Mouse (Mus musculus) E14TG2a.4 (cell line): ENCODE results near the gene Tesmin.

Experiments used
- CTCF ChIP-seq: conservative IDR thresholded peaks from 2 replicates; pipeline ENCODE4 v1.5.1; 2014; ENCODE audit warnings: low read length
- POU5F1 ChIP-seq: IDR thresholded peaks from 2 replicates; pipeline ENCODE4 v1.6.1; 2014; ENCODE audit warnings: low read length, borderline replicate concordance

DNA sequence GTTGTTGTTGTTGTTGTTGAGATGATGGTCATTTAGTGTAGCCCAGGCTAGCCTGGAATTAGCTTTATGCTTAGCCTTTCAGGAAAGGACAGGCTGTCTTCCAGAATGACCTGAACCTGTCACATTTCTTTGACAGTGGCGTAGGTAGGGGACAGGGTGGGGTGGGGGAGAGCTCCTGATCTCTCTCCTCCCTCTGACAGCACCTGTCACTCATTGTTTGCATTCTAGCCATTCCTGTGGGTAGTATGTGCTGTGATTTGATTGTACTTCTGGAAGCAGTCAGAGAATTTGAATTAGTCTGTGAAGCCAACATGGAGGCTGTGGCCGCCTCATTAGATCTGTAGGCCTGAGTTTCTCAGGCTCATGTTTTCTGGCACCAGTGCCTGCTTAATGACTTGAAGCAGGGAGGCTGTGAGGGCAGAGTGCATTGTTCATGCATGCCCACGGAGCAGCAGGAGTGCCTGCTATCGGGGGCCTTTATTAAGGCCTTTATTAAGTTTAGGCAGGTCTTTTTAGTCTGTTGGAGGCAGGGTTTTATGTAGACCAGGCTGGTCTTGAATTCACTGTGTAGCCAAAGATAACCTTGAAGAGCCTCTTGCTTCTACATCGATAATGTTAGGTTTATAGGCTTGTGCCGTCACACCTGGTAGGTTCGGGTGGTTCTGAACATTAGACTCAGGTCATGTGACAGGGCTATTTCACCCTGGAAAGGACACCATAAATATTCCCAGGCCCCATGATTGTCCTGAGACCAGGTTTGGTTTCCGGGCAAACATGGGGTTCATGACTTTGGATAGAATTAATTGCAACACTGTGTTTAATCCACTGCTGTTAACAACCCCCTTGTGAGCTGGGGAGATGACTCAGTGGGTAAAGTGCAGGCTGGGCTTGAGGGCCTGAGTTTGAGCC is 43.8 kb upstream of the Tesmin start:
- TF ChIP-seq CTCF: no peak
- no peak for TF ChIP-seq POU5F1
